Mouse (Mus musculus) c-Kit-negative CD71-positive TER-119-positive erythroid progenitor cells, embryonic 14.5 days (primary cell): Measurements from ENCODE around the gene Lrba.

Experiments used
- DNase-seq: peaks from one replicate; pipeline ENCODE4 v3.0.0-alpha.2; 2013; ENCODE audit warnings: low read depth, low spot score

Gene Lrba

GRCm38 (mm10) chr3:86253791-86254190 is 29.3 kb downstream of the Lrba start:
- no peak for DNase-seq

- no peak for DNase-seq
Measured at GRCm38 (mm10) chr3:86268074-86268702, 43.7 kb downstream of the Lrba start.

GRCm38 (mm10) chr3:86275651-86276050 is 51.2 kb downstream of the Lrba start:
- no peak for DNase-seq

- no peak for DNase-seq
Measured at GRCm38 (mm10) chr3:86291326-86291725, 66.8 kb downstream of the Lrba start.

GRCm38 (mm10) chr3:86294866-86295265 is 70.4 kb downstream of the Lrba start:
- no peak for DNase-seq

- DNase-seq: no peak
Measured at GRCm38 (mm10) chr3:86296214-86296613, 71.7 kb downstream of the Lrba start.

GRCm38 (mm10) chr3:86308833-86309232 is 84.4 kb downstream of the Lrba start:
- DNase-seq: no peak

- no peak for DNase-seq
Measured at GRCm38 (mm10) chr3:86310216-86310615, 85.7 kb downstream of the Lrba start.

GRCm38 (mm10) chr3:86311406-86311805 is 86.9 kb downstream of the Lrba start:
- DNase-seq: no peak

- DNase-seq: no peak
Measured at GRCm38 (mm10) chr3:86317636-86318035, 93.2 kb downstream of the Lrba start.

GRCm38 (mm10) chr3:86328531-86328930 is 104.1 kb downstream of the Lrba start:
- DNase-seq: peak; percentile 3

GRCm38 (mm10) chr3:86343261-86343660 is 118.8 kb downstream of the Lrba start:
- no peak for DNase-seq

- DNase-seq: no peak
Measured at GRCm38 (mm10) chr3:86362486-86362885, 138.0 kb downstream of the Lrba start.

GRCm38 (mm10) chr3:86371466-86371865 is 147.0 kb downstream of the Lrba start:
- DNase-seq: no peak

- DNase-seq: no peak
Measured at GRCm38 (mm10) chr3:86375276-86375675, 150.8 kb downstream of the Lrba start.

- no peak for DNase-seq
Measured at GRCm38 (mm10) chr3:86382557-86382956, 158.1 kb downstream of the Lrba start.

- no peak for DNase-seq
Measured at GRCm38 (mm10) chr3:86385047-86385446, 160.6 kb downstream of the Lrba start.

GRCm38 (mm10) chr3:86386246-86386645 is 161.8 kb downstream of the Lrba start:
- no peak for DNase-seq

GRCm38 (mm10) chr3:86423828-86424227 is 199.3 kb downstream of the Lrba start:
- no peak for DNase-seq

GRCm38 (mm10) chr3:86426733-86427132 is 202.3 kb downstream of the Lrba start:
- no peak for DNase-seq

GRCm38 (mm10) chr3:86443497-86443896 is 219.0 kb downstream of the Lrba start:
- DNase-seq: no peak

GRCm38 (mm10) chr3:86451211-86451610 is 226.7 kb downstream of the Lrba start:
- no peak for DNase-seq

GRCm38 (mm10) chr3:86461582-86461981 is 237.1 kb downstream of the Lrba start:
- no peak for DNase-seq

- DNase-seq: no peak
Measured at GRCm38 (mm10) chr3:86489992-86490391, 265.5 kb downstream of the Lrba start.
